ENCODE assay signal across 23 mouse cellular contexts in the genomic region with DNA sequence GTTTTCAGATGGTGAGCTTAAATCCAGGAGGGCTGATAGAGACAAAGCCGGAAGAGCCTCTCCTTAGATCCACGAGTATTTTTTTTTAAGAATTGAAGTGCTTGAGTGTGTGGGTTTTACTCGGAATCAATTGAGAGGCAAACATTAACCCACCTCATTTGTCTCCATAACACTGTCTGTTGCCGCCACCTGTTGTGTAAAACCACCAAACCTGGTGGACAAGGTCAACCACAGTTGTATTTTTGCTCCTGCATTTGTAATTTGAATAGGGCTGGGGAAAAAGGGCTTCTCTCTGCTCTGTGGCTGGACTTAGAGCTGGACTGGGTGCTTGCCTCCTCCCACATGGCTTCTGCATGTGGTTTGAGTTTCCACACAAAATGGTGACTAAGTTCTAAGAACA.
A peak's percentile ranks its signal among the peaks of the same experiment; 100 is the strongest.
DNase-seq lines count a peak whose midpoint lies in the region; TF ChIP-seq lines count a peak whose summit lies in the region.
"Had no signal": no experiment of that assay in that cellular context is flagged by ENCODE, and none has a peak within 500 bp of the region (broad histone marks: within the 10 kb centered on the region; RNA-seq: fewer than 3 reads in every experiment).

No protein-coding gene starts in this region.

- H3K27me3 ChIP-seq in C2C12 (ENCODE audit: control insufficient read depth, insufficient read depth, insufficient read length) (no peaks in the 10 kb centered on the region), myocyte (ENCODE audit: control insufficient read depth, insufficient read depth, insufficient read length) (no peaks in the 10 kb centered on the region)
- H3K27me3 ChIP-seq: embryonic facial prominence, embryonic 13.5 days; embryonic facial prominence, embryonic 15.5 days; forebrain, embryonic 12.5 days had no signal

- no peaks in the 10 kb centered on the region for H3K79me3 ChIP-seq in C2C12 (ENCODE audit: low read depth)

- DNase-seq in 416B (ENCODE audit: low read depth) (peak; percentile 60), NIH3T3 (ENCODE audit: low read depth) (peak; percentile 24)
- no peak for DNase-seq in spleen, postnatal 10 days (ENCODE audit: low spot score in 2 of 2)
- no peak for DNase-seq in adrenal gland, postnatal 14 days
- no peak for DNase-seq in frontal cortex, adult 2 months (ENCODE audit: extremely low spot score in 1 of 2, low spot score in 1 of 2)
- DNase-seq: adrenal gland, adult 8-10 months; adrenal gland, postnatal 25 days; B cell, adult 2 months; cerebellum, adult 11 months; cerebellum, adult 18-20 months; cerebellum, adult 8-10 months; cerebellum, adult 9-11 months; cerebellum, postnatal 14 days; cerebellum, postnatal 36 days; embryo, embryonic 11 days had no signal

- H3K79me2 ChIP-seq in C2C12 (ENCODE audit: control insufficient read depth, insufficient read depth), result no peaks in the 10 kb centered on the region
- no peaks in the 10 kb centered on the region for H3K79me2 ChIP-seq in myocyte (ENCODE audit: control insufficient read depth, insufficient read depth)

- H3K4me2 ChIP-seq in myocyte (ENCODE audit: low read depth), result peak overlapping the region; percentile 12
- H3K4me2 ChIP-seq: embryonic facial prominence, embryonic 13.5 days; embryonic facial prominence, embryonic 15.5 days; forebrain, embryonic 12.5 days had no signal

- H3K4me3 ChIP-seq in C2C12 (ENCODE audit: insufficient read depth, poor library complexity, severe bottlenecking), result no peak overlapping the region
- H3K4me3 ChIP-seq in myocyte, result no peak overlapping the region
- H3K4me3 ChIP-seq: embryonic facial prominence, embryonic 13.5 days; embryonic facial prominence, embryonic 15.5 days; erythroblast, embryonic 14.5 days; forebrain, embryonic 10.5 days; forebrain, embryonic 12.5 days had no signal

- TF ChIP-seq POLR2A in myocyte (IDR thresholded peaks at IDR 0.05; ENCODE audit: insufficient read length, low read depth), result no peak

- H3K36me3 ChIP-seq in C2C12 (ENCODE audit: control insufficient read depth, insufficient read depth) (no peaks in the 10 kb centered on the region), myocyte (ENCODE audit: control insufficient read depth, insufficient read depth) (no peaks in the 10 kb centered on the region)
- H3K36me3 ChIP-seq: embryonic facial prominence, embryonic 13.5 days; embryonic facial prominence, embryonic 15.5 days; forebrain, embryonic 10.5 days; forebrain, embryonic 12.5 days; G1E had no signal

- TF ChIP-seq CTCF in C2C12 (IDR thresholded peaks at IDR 0.05; ENCODE audit: control insufficient read depth, insufficient read depth, insufficient read length), result no peak

- H3ac ChIP-seq in C2C12 (ENCODE audit: control insufficient read depth, insufficient read length, low read depth), result no peak overlapping the region
- no peak overlapping the region for H3ac ChIP-seq in myocyte (ENCODE audit: control insufficient read depth, insufficient read length)

TF ChIP-seq in C2C12, 6 proteins besides CTCF, POLR2A, EP300 and RAD21:
- TF ChIP-seq FOSL1 (IDR thresholded peaks at IDR 0.05; ENCODE audit: insufficient read depth, low read length, poor library complexity, severe bottlenecking), result no peak
- no peak for TF ChIP-seq MAX (IDR thresholded peaks at IDR 0.05)
- TF ChIP-seq CEBPB (IDR thresholded peaks at IDR 0.05; ENCODE audit: low read depth), result no peak
- TF ChIP-seq MYOG (IDR thresholded peaks at IDR 0.05; ENCODE audit: control insufficient read depth, extremely low read depth, insufficient read length), result no peak
- peak; percentile 47 for TF ChIP-seq MYOD1 (IDR thresholded peaks at IDR 0.05; ENCODE audit: control insufficient read depth, insufficient read length, low read depth)
- no peak for TF ChIP-seq USF1 (IDR thresholded peaks at IDR 0.05; ENCODE audit: low read depth)
TF ChIP-seq in C2C12: peak in this region for 1.

TF ChIP-seq in myocyte, 11 proteins besides CTCF, POLR2A, EP300 and RAD21:
- TF ChIP-seq TCF12 (IDR thresholded peaks at IDR 0.05; ENCODE audit: insufficient read depth, poor library complexity, severe bottlenecking) (peak; percentile 54), MYOG (IDR thresholded peaks at IDR 0.05; ENCODE audit: control insufficient read depth in 1 of 3, insufficient read depth in 1 of 3, insufficient read length in 2 of 3, low read depth in 2 of 3) (peak in 1 of 3 experiments; percentile 40), CEBPB (IDR thresholded peaks at IDR 0.05; ENCODE audit: insufficient read depth, poor library complexity, severe bottlenecking) (no peak), POLR2AphosphoS2 (IDR thresholded peaks at IDR 0.05; ENCODE audit: insufficient read length, low read depth) (no peak), MYOD1 (IDR thresholded peaks at IDR 0.05; ENCODE audit: control insufficient read depth in 1 of 3, insufficient read length in 2 of 3, low read depth in 2 of 3) (peak in 2 of 3 experiments; percentile 66 to 89), MAX (IDR thresholded peaks at IDR 0.05; ENCODE audit: low read depth) (no peak), USF1 (IDR thresholded peaks at IDR 0.05; ENCODE audit: low read depth) (no peak), TCF3 (IDR thresholded peaks at IDR 0.05; ENCODE audit: insufficient read length, low read depth) (no peak)

Comparison
In these comparisons a context has a peak if more than half of its experiments do, and no peak if none do; other contexts are left out.
1. DNase-seq: peak in 416B (single experiment) and NIH3T3 (single experiment); none in spleen, postnatal 10 days (0 of 2), adrenal gland, postnatal 14 days (single experiment) and frontal cortex, adult 2 months (0 of 2).